Mouse (Mus musculus): ENCODE measurements around the gene Hoxc8.

Gene Hoxc8

GRCm38 (mm10) chr15:102990461-102991397, at the start of gene Hoxc8:
TSS of gene Hoxc8 (plus strand) at chr15:102990607.
- DNase-seq (ENCODE audit: low spot score in 2 of 2), result no peak

DNA sequence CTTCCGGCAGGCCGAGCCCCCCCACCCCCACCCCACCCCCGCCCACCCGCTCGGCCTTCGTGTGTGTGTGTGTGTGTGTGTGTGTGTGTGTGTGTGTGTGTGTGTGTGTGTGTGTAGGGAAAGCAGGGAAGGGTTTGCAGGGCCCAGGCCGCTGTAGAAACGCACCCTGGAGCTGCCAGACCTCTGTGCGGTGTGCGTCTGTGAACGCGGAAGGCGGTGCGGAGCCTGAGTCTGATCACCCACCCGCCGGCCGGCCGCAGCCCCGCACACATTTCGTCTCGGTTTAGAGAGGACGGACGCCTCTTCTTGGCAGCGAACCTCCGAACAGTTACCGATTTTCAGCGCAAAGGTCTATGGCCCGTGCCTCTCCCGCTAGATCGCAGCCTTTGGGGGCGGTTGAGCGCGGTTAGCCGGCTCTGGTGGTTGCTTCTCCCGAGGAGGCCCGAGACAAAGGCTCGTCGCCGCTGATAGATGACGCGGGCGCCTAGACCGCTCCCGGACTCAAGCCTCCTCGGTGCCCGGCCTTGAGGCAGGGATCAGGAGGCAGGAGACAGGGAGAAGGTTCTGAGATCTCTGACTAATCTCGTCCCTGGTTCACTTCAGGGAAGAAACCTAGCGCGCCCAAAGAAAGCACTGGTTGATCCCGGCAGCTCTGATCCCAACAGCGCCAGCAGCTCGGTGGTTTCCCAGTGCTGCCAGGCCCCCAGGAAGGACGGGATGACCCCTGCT, 47.5 kb upstream of the Hoxc8 start:
- no peak for DNase-seq (ENCODE audit: low spot score in 2 of 2)

GRCm38 (mm10) chr15:102943468-102943813, 47.0 kb upstream of the Hoxc8 start:
- no peak for DNase-seq (ENCODE audit: low spot score in 2 of 2)

DNA sequence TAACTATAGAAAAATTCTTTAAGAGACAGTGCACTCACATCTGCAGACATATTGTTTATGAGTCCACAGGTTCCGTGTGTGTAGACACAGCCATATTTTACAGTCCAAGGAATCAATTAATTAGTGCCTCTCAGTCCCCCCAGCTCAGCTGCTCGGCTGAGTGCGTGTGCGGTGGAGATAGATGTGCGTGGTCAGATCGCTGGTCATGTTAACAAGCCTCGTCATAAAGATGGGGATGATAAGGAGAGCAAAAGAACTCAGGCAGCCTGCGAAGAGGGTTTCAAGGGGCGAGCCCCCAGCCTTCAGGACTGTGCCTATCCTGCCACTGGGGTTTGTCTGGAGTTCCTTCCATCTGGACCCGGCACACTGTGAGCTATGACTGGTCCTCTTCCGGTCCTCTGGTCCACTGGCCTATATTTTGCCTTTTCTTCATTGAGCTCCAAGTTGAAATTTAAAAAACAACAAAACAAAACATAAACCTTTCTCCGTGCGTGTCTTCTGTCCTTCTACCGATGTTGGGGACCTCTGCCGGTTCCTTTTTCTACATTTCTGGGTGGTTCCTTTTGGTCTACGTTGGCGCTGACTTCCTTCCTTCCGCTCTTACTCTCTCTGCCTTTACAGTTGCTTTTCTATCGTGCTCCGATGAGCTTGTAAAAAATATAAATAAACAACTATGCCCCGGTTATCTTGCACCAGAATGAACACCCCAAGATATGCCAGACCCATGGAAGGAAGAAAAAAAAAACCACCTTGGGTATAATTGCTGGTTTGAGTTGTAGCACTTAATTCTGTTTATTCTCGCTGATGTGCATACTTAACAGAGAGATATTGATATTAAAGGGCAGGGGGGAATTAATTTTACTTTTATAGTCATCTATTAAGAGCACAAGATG, 45.0 kb upstream of the Hoxc8 start:
- DNase-seq (ENCODE audit: low spot score in 2 of 2), result no peak

DNA sequence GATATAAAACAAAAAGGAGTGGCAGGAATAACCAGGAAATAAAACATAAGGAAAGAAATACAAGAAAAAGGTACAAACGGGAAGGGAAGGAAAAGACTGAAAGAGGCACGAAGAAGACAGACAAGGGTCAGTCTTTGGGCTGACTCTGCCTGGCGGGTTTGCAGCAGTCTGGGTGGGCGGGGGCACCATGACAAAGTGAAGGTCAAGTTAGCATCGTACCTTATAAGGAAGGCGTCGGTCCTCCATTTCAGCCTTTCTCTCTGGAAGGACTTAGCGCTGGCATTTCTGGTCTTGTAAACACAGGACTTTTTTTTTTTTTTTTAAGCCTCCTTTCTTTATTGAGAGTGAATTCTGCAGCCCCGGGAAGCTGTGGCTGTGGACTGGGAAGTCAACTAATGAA, 43.1 kb upstream of the Hoxc8 start:
- no peak for DNase-seq (ENCODE audit: low spot score in 2 of 2)

- no peak for DNase-seq (ENCODE audit: low spot score in 2 of 2)
These were observed 41.6 kb upstream of the Hoxc8 start for GRCm38 (mm10) chr15:102948842-102949241.

DNA sequence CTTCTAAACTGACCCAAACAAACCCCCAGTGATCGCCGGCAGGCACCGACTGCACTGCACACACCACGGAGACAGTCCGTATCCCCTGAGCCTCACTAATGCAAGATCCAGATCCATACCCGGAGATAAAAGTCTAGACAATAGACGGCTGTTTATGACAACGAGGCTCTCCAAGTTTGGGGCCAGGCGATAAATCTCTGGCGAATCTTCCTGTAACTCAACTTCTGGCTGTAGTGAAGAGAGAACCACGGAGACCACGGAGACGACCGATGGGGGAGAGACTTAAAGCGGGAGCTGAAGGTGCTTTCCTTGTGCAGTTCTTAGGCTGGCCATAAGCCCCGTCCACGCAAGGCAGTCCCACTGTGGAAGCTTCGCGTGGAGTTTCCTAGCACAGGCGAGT, 40.7 kb upstream of the Hoxc8 start:
- no peak for DNase-seq (ENCODE audit: low spot score in 2 of 2)

DNA sequence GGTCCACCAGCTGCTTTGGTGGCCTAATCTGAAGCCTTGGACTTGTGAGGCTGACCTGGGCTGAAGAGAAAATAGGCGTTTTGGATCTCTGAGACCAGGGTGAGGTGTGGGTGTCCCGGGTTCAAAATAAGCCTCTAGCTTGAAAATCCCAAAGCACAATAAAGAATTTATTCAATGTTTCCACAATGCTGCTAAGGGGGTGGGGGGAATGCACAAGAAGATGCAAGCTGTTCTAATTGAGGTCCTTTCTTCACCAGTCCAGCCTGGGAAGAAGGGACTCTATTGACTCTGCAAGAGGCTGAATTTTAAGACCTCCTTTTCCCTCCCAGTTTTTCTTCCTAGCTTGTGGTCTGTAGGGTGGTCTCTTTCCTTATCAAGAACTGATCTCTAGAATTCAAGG, 39.5 kb upstream of the Hoxc8 start:
- DNase-seq (ENCODE audit: low spot score in 2 of 2), result no peak

DNA sequence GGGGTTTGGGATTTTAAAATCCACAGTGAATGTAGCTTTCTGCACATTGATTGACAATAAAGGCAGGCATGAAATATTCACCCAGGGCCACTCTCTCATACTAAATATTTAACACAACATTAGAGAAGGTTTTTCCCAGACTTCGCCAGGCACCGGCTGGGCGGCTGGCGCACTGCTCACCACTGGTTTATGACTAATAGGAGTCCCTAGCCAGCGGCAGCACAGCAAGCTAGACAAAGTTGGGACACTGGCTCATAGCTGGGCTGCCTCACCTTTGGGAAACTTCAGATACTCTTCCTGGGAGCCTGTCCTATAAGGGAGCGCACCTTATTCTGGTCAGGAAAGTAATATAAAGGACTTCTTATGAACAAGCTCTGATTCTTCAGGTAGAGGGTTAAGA, 36.8 kb upstream of the Hoxc8 start:
- DNase-seq (ENCODE audit: low spot score in 2 of 2), result no peak

DNA sequence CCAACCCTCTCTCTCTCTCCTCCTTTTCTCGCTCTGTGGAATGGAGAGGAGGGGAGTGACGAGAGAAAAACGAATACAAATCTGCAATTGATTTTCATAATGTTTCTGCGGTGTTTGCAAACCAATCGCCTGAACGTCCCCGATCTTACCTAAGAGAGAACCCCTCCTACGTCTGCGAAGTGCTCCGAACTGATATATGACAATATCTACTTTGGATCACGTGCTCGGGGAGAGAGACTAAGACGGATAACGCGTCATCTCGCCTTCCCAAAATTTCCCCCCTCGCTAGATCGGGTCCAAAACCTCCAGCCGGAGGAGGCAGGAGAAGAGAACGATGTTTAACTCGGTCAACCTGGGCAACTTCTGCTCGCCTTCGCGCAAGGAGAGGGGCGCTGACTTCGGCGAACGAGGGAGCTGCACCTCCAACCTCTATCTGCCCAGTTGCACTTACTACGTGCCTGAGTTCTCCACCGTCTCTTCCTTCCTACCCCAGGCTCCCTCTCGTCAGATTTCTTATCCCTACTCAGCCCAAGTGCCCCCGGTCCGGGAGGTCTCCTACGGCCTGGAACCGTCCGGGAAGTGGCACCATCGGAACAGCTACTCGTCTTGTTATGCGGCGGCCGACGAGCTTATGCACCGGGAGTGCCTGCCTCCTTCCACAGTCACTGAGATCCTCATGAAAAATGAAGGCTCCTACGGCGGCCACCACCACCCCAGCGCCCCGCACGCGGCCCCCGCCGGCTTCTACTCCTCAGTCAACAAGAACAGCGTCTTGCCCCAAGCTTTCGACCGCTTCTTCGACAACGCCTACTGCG, 36.0 kb upstream of the Hoxc8 start, which contains the start of gene Hoxc11:
Hoxc11 (plus strand) TSS at position 236 of the 815 bp plus-strand sequence.
- no peak for DNase-seq (ENCODE audit: low spot score in 2 of 2)

DNA sequence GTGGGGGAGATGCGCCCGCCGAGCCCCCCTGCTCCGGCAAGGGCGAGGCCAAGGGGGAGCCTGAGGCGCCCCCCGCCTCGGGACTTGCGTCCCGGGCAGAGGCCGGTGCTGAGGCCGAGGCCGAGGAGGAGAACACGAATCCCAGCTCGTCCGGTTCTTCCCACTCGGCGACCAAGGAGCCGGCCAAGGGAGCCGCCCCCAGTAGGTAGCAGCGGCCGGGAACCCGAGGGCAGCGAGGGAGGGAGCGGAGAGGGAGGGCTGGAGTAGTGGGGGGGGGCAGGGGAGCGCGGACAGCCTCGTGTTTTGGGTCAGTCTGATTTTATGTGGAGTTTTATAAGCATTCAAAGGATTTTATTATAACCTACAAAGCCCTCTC, 35.4 kb upstream of the Hoxc8 start:
- DNase-seq (ENCODE audit: low spot score in 2 of 2), result no peak

- no peak for DNase-seq (ENCODE audit: low spot score in 2 of 2)
These were observed 34.4 kb upstream of the Hoxc8 start for GRCm38 (mm10) chr15:102955833-102956640.

DNA sequence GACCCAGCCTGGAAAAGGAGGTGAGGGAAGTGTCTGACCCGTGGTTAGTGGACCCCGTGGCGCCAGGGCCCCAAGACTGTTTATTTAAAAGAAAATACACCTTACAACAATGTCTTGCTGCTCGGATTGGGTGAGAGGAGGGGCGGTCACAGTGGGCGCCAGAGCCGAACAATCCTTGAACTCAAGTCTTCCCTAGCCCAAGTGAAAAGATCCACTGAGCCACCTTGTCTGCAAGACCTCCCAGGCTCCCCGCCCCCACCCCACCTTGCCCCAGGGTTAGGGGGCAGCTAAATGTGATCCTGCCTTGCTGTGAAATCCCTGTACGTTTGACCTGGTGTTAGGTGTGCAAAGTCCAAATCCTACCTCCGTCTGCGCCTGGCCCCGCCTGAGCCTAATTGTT, 33.5 kb upstream of the Hoxc8 start:
- no peak for DNase-seq (ENCODE audit: low spot score in 2 of 2)

GRCm38 (mm10) chr15:102959663-102960191, 30.7 kb upstream of the Hoxc8 start:
- DNase-seq (ENCODE audit: low spot score in 2 of 2), result no peak

- no peak for DNase-seq (ENCODE audit: low spot score in 2 of 2)
These were observed 28.7 kb upstream of the Hoxc8 start for GRCm38 (mm10) chr15:102961728-102962127.

GRCm38 (mm10) chr15:102962492-102962891, 27.9 kb upstream of the Hoxc8 start:
- no peak for DNase-seq (ENCODE audit: low spot score in 2 of 2)

GRCm38 (mm10) chr15:102963259-102963658, 27.1 kb upstream of the Hoxc8 start:
- DNase-seq (ENCODE audit: low spot score in 2 of 2), result no peak

DNA sequence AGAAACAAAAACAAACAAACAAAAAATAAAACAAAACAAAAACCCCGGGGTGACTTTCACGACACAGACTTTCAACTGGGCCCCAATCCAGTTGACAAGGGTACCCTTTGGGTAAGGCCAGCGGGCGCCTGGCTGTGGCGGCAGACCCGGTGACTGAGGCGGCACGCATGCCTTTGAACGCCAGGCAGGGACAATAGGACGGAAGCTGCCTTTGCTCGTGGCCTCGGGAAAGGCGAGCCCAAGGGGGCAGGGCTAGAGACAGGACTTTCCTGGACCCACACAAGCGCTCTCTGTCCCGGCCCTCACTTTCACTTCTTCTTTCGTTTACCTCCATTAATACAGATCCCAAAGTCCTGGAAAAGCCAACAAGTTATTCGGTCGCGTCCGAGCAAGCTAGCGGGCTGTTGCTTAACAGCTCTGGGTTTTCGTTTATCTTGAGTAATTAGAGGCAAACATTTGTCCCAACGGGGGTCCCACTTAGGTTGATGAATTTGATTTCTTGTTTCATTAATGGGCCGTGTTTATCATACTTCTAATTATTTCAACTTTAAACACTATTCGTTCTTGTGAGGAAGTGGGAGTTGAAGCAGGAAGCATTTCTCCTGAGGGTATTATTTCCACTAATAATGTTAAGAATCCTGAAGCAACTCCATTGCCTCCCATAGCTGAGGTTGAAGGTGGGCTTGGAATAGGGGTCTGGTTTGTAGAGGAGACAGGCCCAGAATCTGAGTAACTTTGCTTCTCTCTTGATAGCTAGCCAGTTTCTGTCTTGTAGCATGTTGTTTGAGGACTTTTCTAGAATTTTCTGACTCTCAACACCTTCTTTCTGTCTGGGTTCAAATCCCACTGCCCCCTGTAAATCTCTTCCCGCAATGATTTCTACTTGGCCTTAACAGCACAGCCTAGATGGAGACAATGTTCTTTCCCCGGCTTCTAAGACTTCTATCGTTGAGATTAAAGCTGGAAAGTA, 26.5 kb upstream of the Hoxc8 start:
- no peak for DNase-seq (ENCODE audit: low spot score in 2 of 2)

Measured in thymus, postnatal 10 days (tissue).